Mouse (Mus musculus) G1E (cell line): ENCODE data around the gene St5.

Source experiments
- CTCF ChIP-seq: IDR thresholded peaks from 2 replicates; pipeline ENCODE4 v1.5.1; 2012; ENCODE audit warnings: low read depth, low read length, inconsistent platforms, mixed read lengths
- GATA2 ChIP-seq: IDR thresholded peaks from 2 replicates; pipeline ENCODE4 v1.6.1; 2012; ENCODE audit warnings: low read depth, low read length, inconsistent platforms, borderline replicate concordance

GRCm38 (mm10) chr7:109712198-109712597, 8.8 kb upstream of the St5 start:
- TF ChIP-seq CTCF (no peak), GATA2 (no peak)
